Mouse (Mus musculus) G1E (cell line): ENCODE results near the gene Orm2.

Experiments used
- CTCF ChIP-seq: IDR thresholded peaks from 2 replicates; pipeline ENCODE4 v1.5.1; 2012; ENCODE audit warnings: low read depth, low read length, inconsistent platforms, mixed read lengths
- TAL1 ChIP-seq: conservative IDR thresholded peaks from 2 replicates; pipeline ENCODE4 v1.6.1; 2012; ENCODE audit warnings: low read depth, low read length, inconsistent platforms, mixed read lengths

GRCm38 (mm10) chr4:63385784-63386183 is 23.5 kb downstream of the Orm2 start:
- TF ChIP-seq CTCF (no peak), TAL1 (no peak)
